Mouse (Mus musculus) layer of hippocampus, adult 2 months (tissue): Measurements from ENCODE around the gene Adamtsl3. TPM values are rescaled to one million over a fixed set of nuclear protein-coding genes. Genes with fewer than 3 reads are reported as not detected.
"Not testable (repeated sequence)": the region's sequence is repeated elsewhere in the genome, so short reads cannot be mapped to it uniquely, and the experiment has no call there.

Source experiments
- DNase-seq, 2 experiments: peaks; one replicate each; pipeline ENCODE4 v3.0.0; 2022; ENCODE audit warnings: low spot score in 2 of 2
- H3K27ac ChIP-seq: fragments of 200-600 bp; 2 replicates; pipeline ENCODE4 v1.8.1; 2022
- H3K4me3 ChIP-seq: fragments of 200-600 bp; 2 replicates; pipeline ENCODE4 v1.8.1; 2022; ENCODE audit warnings: mild to moderate bottlenecking
- CTCF ChIP-seq: fragments of 200-600 bp; conservative IDR thresholded peaks from 2 replicates; pipeline ENCODE4 v1.8.1; 2022; ENCODE audit warnings: antibody characterized with exemption, mild to moderate bottlenecking, moderate library complexity
- total RNA-seq, 2 experiments: library from RNA; stranded (reverse); gene quantifications; 2 replicates each; pipeline ENCODE4 v1.2.3; 2021

Gene Adamtsl3
- total RNA-seq, 2 experiments from 2014 or later, result 1.4 to 1.7 TPM

DNA sequence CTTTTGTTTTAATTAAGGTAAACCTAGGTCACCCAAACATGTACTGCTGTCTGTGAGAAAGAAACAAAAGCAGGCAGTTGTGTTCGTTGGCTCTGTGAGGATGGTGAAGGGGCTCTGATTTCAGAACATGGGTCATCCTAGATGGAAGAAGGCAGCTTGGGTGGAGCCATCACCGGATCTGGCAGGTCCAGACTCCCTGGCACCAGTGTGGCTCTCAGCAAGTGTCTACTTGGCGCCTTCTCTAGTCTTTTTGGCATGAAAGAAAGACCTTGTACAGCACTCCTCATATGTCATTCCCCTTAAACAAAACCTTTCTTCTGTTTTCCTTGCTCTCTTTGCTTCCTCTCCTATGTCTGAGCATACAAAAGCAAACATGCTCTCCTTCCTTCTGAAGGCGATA, 75.5 kb downstream of the Adamtsl3 start:
- Histone ChIP-seq H3K4me3 (no peak overlapping the region), H3K27ac (no peak overlapping the region)
- DNase-seq, result no peak
- TF ChIP-seq CTCF, result no peak

DNA sequence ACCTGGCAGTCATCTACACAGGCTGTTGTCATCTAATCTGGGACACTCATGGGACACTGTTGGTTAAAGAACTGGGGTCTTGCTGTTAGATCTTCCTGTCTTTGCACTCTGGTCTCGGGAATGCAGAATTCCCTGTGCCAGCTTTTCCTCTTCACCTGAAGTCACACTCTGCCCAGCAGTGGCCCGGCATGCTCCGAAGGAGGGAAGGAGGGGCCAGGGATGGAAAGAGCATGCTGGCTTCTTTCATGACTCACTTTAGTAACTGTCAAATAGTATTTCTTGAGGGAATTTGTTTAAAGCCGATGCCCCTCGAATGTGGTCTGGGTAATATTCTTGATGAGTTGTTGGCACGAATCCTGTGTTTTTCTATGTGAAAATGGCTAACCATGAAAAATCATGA, 81.2 kb downstream of the Adamtsl3 start:
- Histone ChIP-seq H3K4me3 (no peak overlapping the region), H3K27ac (no peak overlapping the region)
- TF ChIP-seq CTCF, result no peak
- no peak for DNase-seq

DNA sequence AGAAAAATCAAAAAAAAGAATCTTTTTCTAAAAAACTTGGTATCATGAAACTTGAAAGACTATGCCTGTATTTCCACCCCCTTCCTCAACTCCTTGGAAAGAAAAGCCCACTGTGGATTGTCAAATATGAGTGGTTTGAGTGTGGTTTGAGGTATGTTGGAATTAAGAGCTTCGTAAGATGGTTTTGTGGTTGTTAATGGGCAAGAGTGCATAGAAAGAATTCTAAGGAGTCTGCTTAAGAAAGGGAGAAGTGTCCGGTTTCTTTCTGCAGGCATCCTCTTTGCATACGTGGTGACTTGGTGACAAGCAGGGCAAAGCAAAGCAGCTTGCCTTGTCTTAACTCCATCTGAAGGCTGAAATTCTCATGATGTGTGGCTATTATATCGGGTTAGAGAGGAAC, 81.6 kb downstream of the Adamtsl3 start:
- H3K27ac ChIP-seq, result no peak overlapping the region
- no peak overlapping the region for H3K4me3 ChIP-seq
- DNase-seq, result no peak
- no peak for TF ChIP-seq CTCF

DNA sequence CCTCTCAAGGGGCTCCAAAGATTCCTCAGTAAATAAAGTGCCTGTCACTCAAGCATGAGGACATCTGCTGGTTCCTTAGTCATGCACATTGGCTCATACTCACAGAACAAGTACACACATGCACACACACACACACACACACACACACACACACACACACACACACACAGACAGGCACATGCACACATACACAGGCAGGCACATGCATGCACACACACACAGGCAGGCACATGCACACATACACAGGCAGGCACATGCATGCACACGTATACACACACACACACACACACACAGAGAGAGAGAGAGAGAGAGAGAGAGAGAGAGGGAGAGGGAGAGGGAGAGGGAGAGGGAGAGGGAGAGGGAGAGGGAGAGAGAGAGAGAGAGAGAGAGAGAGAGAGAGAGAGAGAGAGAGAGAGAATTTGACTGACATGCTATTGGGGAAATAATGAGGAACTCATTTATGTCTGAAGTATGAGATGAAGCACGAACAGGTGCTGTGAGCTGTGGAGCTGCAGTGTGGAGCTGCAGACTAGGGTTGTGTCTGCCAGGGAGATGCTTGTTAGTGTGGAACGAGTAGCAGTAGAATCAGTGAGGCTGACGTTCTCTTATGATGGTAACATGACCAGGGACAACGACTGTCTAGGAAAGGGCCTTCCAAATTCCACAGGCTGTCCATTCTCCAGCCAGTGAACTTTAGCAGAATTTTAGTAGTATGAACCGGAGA, 85.0 kb downstream of the Adamtsl3 start:
- H3K27ac ChIP-seq, DNase-seq, H3K4me3 ChIP-seq: not testable (repeated sequence)

DNA sequence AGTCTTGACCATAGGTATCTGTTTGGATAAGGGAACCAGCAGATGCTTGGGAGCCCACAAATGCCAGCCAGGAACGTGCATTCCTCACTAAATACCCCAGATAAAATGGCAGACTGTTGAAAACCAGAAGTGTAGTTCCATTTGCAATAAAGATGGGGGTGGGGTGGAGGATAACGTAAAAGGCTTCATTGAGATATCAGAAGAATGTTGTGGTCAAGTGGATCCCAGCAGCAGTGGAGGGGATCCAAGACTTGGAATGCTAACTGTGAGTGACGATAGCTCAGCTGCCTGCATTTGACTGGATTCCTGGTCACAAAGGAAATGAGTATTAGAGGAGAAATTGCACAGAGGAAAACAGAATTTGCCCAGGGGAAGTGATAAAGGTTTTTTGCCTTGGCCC, 87.1 kb downstream of the Adamtsl3 start:
- DNase-seq, result no peak
- H3K27ac ChIP-seq, result no peak overlapping the region
- TF ChIP-seq CTCF, result no peak
- no peak overlapping the region for H3K4me3 ChIP-seq

DNA sequence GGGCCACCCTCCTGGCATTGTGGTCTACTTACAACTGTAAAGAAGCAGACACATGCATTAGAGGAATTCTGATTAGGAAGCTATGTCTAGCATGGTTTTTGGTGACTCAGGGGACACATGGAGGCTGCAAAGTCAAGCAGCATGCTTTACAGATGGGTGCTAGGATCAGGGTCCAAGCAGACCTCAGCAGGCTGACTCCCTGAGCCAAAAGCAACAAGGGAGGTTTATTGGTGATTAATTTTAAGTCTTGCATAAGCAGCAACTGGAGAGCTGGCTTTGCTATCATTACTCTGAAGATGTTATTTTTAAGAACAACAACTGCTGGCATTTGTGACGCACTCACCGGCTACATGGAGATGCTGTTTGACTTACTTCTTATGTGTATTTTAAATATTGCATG, 88.1 kb downstream of the Adamtsl3 start:
- DNase-seq, result no peak
- Histone ChIP-seq H3K27ac (no peak overlapping the region), H3K4me3 (no peak overlapping the region)
- no peak for TF ChIP-seq CTCF

DNA sequence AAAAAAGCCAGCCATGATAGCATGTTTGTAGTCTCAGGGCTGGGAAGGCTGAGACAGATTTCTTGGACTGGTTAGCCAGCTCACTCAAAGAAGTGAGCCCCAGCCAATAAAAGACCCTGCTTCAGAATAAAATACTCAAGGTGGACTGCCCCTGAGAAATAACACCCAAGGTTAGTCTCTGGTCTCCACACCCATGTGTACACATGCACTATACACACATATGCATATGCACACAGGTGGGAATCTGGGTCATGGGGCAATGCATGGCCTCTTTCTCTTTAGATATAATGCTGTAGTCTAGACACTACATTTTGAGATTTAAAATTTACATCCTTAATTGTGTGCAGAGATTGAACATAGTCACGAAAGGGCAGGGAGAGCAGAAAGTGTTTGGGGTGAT, 88.8 kb downstream of the Adamtsl3 start:
- no peak overlapping the region for H3K27ac ChIP-seq
- DNase-seq, result no peak
- no peak for TF ChIP-seq CTCF
- H3K4me3 ChIP-seq, result no peak overlapping the region

DNA sequence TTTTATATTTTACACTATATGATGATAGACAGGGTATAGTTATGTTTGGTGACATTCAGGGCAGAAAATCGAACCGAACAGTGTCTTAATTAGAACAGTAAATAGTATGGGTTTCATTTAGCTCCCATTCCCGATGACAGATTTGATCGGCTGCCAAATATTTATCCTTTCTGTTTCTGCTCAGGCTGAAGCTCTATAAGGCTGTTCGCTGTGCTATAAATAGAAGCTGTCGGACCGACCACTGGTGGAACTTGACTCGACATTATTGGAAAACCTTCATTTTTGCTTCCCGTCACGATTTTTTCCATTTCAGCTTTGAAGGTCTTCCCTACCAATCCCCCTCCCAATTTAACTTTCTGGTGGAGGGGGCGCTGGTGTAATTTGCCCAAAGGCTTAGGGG, 89.9 kb downstream of the Adamtsl3 start:
- no peak for DNase-seq
- TF ChIP-seq CTCF, result no peak

DNA sequence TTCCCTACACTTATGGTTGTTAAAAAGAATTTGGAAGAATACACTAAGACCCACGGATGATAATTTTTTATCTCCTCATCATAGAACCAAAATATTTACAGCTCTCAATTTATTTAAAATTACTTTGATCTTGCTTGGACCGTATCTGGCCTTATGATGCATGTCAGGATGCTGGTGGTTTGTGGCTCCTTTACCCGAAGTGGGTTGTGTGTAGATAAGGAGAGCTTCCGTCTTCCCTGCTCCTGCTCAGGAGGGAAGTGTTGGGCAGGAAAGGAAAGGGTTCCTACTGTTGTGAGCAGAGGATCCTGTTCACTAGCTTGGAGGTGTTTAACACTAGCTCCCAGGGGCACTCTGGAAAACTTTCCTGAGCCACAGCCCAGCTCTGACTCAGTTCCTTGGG, 94.0 kb downstream of the Adamtsl3 start:
- DNase-seq, result no peak
- Histone ChIP-seq H3K27ac (no peak overlapping the region), H3K4me3 (no peak overlapping the region)
- TF ChIP-seq CTCF, result no peak

More for the DNA sequence above, 89.9 kb downstream of the Adamtsl3 start:
- H3K4me3 ChIP-seq, result no peak overlapping the region
- no peak overlapping the region for H3K27ac ChIP-seq

DNA sequence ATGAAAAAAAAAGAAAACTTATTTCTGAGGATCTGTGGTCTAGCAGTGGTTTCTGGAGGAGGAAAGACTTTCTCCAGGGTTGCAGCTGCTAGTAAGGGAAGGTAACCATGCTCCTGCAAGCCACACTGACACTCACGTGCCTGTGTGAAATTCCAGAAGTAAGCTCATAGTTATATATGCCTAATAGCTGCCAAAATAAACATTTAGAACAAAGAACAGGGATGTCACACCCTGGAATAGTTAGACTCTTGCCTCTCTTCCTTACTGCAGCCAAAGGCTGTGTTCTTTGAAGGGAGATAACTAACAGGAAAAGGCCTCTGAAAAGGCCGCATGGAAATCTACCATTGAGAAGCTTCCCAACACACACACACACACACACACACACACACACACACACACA, 96.1 kb downstream of the Adamtsl3 start:
- TF ChIP-seq CTCF, result no peak

DNA sequence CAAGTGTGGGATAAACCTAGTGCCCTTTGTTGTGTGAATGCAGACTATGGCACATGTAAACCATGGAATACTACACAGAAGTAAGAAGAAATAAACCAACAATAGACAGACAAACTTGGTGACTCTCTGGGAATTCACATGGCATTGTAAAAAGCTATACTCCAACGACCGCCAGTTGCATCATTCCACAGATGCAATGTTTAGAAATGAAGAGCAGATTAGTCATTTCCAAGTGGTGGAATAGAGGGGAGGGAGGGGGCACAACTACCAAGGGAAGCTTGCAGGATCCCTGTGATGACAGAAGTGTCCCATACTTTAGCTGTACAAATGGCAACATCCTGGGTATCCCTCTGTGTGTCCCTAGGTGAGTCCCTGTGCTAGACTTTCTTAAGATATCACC, 97.7 kb downstream of the Adamtsl3 start:
- TF ChIP-seq CTCF, result no peak
- H3K4me3 ChIP-seq, result no peak overlapping the region
- DNase-seq, result no peak
- no peak overlapping the region for H3K27ac ChIP-seq

More for the DNA sequence above, 96.1 kb downstream of the Adamtsl3 start:
- Histone ChIP-seq H3K27ac (no peak overlapping the region), H3K4me3 (no peak overlapping the region)
- DNase-seq, result no peak

DNA sequence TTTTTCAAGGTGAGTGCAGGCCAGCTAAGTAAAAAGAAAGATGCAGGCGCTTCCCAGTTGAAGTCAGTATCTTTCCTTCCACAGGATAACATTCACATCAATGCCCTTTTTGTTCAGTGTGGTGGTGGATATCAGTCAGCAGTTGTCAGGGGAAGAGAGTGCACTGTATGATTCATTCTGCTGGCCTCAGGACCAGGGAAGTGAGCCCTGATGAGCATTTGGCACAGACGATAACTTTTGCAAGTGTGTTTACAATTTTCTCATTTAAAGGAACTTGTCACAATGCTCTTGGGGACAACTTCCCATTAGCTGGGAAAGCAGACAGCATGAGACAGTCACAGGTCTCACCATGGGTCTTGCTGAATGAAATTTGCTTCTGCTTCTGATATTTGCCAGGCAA, 122.9 kb downstream of the Adamtsl3 start:
- no peak for DNase-seq
- no peak overlapping the region for H3K4me3 ChIP-seq
- no peak overlapping the region for H3K27ac ChIP-seq
- TF ChIP-seq CTCF, result no peak

DNA sequence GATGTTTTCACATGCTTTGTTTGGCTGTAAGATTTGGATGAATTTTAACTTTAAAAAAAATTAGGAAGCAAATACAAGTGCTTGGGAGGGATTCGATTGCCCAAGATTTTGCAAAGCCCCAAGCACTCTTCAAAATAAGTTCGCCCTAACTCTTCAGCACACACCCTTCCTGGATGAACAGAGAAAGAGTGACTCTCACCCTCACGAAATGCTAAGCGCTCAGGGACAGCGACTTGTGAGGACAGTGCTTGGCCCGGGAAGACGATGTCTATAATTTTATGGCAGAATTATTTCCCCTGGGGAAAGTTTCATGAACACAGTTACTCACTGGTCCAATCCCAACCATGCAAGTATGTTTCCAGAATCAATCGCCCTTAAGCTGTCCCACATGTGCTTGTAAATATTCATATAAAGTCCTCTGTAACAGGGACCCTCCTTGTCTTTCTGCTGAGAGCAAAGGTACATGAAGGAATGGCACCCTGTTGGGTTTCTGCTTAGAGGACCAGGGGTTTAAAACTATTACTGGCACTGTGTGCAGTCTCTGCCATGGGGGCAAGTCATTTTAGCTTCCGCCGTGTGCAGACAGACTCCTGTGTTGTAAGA, 127.5 kb downstream of the Adamtsl3 start:
- H3K4me3 ChIP-seq, result no peak overlapping the region
- no peak for TF ChIP-seq CTCF
- H3K27ac ChIP-seq, result no peak overlapping the region
- DNase-seq, result no peak

DNA sequence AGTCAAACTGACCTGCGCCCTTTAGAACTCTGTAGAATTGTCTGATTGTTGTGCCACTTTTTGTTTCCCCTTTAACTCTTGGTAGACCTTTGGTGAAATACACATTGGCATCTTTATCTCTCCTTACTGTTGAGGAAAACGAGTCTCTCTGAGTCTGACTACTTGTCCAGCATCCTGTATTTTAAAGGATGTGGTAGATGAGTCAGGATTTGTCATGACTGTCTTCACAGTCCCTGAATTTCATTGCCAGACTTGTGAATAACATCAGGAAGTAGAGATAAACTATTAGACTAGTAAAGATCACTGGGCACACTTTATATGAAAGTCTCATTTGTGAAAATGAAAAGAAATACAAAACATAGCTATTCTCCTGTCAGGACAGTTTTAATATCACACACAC, 128.9 kb downstream of the Adamtsl3 start:
- no peak overlapping the region for H3K27ac ChIP-seq
- H3K4me3 ChIP-seq, result no peak overlapping the region
- TF ChIP-seq CTCF, result no peak
- DNase-seq, result no peak

DNA sequence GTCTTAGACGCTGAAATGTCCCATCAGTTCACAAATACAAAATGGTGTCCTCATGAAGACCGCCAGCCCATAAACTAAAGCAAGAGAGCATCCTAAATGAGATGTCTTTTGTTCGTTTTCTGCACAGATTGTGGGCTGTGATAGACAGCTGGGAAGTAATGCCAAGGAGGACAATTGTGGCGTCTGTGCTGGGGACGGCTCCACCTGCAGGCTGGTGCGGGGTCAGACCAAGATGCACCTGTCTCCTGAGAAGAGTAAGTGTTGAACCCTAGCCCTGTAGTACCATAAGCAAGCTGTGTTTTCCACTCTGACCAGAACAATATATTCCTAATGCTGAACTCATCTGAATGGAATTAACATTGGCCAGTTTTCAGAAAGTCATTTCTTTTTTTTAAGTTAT, 129.9 kb downstream of the Adamtsl3 start:
- H3K27ac ChIP-seq, result no peak overlapping the region
- no peak for DNase-seq
- peak; percentile 18; the same call in 1 of the 2 replicates for TF ChIP-seq CTCF
- no peak overlapping the region for H3K4me3 ChIP-seq
